Mouse (Mus musculus): ENCODE measurements around the gene Ttll11.

Gene Ttll11

GRCm38 (mm10) chr2:35907578-35907977, 72.1 kb downstream of the Ttll11 start:
- no peak for DNase-seq (ENCODE audit: extremely low read depth, insufficient read length, low spot score)

GRCm38 (mm10) chr2:35906174-35906798, 73.4 kb downstream of the Ttll11 start:
- no peak for DNase-seq (ENCODE audit: extremely low read depth, insufficient read length, low spot score)

- DNase-seq (ENCODE audit: extremely low read depth, insufficient read length, low spot score) = no peak
These were observed 78.9 kb downstream of the Ttll11 start for GRCm38 (mm10) chr2:35900845-35901244.

GRCm38 (mm10) chr2:35899712-35900111, 80.0 kb downstream of the Ttll11 start:
- DNase-seq (ENCODE audit: extremely low read depth, insufficient read length, low spot score) = no peak

GRCm38 (mm10) chr2:35899135-35899474, 80.6 kb downstream of the Ttll11 start:
- DNase-seq (ENCODE audit: extremely low read depth, insufficient read length, low spot score) = no peak

- peak; percentile 83 for DNase-seq (ENCODE audit: extremely low read depth, insufficient read length, low spot score)
These were observed 81.1 kb downstream of the Ttll11 start for GRCm38 (mm10) chr2:35898425-35899134.

GRCm38 (mm10) chr2:35897125-35897524, 82.6 kb downstream of the Ttll11 start:
- no peak for DNase-seq (ENCODE audit: extremely low read depth, insufficient read length, low spot score)

GRCm38 (mm10) chr2:35894512-35894911, 85.2 kb downstream of the Ttll11 start:
- no peak for DNase-seq (ENCODE audit: extremely low read depth, insufficient read length, low spot score)

GRCm38 (mm10) chr2:35890635-35891034, 89.1 kb downstream of the Ttll11 start:
- no peak for DNase-seq (ENCODE audit: extremely low read depth, insufficient read length, low spot score)

GRCm38 (mm10) chr2:35889776-35890175, 89.9 kb downstream of the Ttll11 start:
- DNase-seq (ENCODE audit: extremely low read depth, insufficient read length, low spot score) = no peak

- DNase-seq (ENCODE audit: extremely low read depth, insufficient read length, low spot score) = no peak
These were observed 95.4 kb downstream of the Ttll11 start for GRCm38 (mm10) chr2:35884296-35884695.

GRCm38 (mm10) chr2:35882336-35882987, 97.3 kb downstream of the Ttll11 start:
- DNase-seq (ENCODE audit: extremely low read depth, insufficient read length, low spot score) = no peak

GRCm38 (mm10) chr2:35881896-35882295, 97.8 kb downstream of the Ttll11 start:
- peak; percentile 51 for DNase-seq (ENCODE audit: extremely low read depth, insufficient read length, low spot score)

- no peak for DNase-seq (ENCODE audit: extremely low read depth, insufficient read length, low spot score)
These were observed 99.4 kb downstream of the Ttll11 start for GRCm38 (mm10) chr2:35880362-35880761.

GRCm38 (mm10) chr2:35879887-35880286, 99.8 kb downstream of the Ttll11 start:
- no peak for DNase-seq (ENCODE audit: extremely low read depth, insufficient read length, low spot score)

GRCm38 (mm10) chr2:35878506-35878905, 101.2 kb downstream of the Ttll11 start:
- no peak for DNase-seq (ENCODE audit: extremely low read depth, insufficient read length, low spot score)

- DNase-seq (ENCODE audit: extremely low read depth, insufficient read length, low spot score) = no peak
These were observed 104.1 kb downstream of the Ttll11 start for GRCm38 (mm10) chr2:35875572-35875971.

- DNase-seq (ENCODE audit: extremely low read depth, insufficient read length, low spot score) = no peak
These were observed 105.3 kb downstream of the Ttll11 start for GRCm38 (mm10) chr2:35874421-35874820.

- DNase-seq (ENCODE audit: extremely low read depth, insufficient read length, low spot score) = no peak
These were observed 110.5 kb downstream of the Ttll11 start for GRCm38 (mm10) chr2:35869165-35869564.

GRCm38 (mm10) chr2:35863284-35863683, 116.4 kb downstream of the Ttll11 start:
- DNase-seq (ENCODE audit: extremely low read depth, insufficient read length, low spot score) = no peak

GRCm38 (mm10) chr2:35861185-35861584, 118.5 kb downstream of the Ttll11 start:
- no peak for DNase-seq (ENCODE audit: extremely low read depth, insufficient read length, low spot score)

- DNase-seq (ENCODE audit: extremely low read depth, insufficient read length, low spot score) = no peak
These were observed 119.3 kb downstream of the Ttll11 start for GRCm38 (mm10) chr2:35860394-35860744.

All from 3134 (cell line).